Mouse (Mus musculus) embryonic fibroblast, embryonic 13.5 days (primary cell): ENCODE measurements around the gene Hunk.

Source experiments
- CTCF ChIP-seq: IDR thresholded peaks from 2 replicates; pipeline ENCODE4 v1.5.1; 2011; ENCODE audit warnings: mild to moderate bottlenecking, control low read depth, low read length, moderate library complexity, borderline replicate concordance; ENCODE audit not compliant: insufficient read depth
- POLR2A ChIP-seq: IDR thresholded peaks from 2 replicates; pipeline ENCODE4 v1.6.1; 2011; ENCODE audit warnings: low read depth, mild to moderate bottlenecking, control low read depth, low read length, moderate library complexity

DNA sequence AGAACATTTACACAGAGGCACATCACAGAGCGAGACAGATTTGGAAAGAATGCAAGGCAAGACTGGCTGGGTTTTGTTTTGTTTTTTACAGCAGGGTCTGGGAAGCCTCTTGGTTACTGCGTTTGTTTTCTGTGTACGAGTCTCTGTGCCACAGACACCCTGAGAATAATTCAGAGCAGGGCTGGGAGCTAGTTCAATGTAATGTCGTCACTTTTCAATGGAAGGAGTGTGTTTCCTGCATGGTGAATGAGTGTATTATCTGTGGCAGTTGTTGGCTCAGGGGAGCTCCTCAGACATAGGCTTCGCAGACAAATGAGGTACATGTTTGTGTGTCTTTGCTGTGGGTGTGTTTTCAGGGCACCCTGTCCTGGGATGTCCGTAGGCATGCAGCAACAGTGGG is 115.0 kb downstream of the Hunk start:
- TF ChIP-seq CTCF (no peak), POLR2A (no peak)
